Mouse (Mus musculus): ENCODE data around the gene Spata22.
A peak's percentile ranks its signal among the peaks of the same experiment; 100 is the strongest.
"Not testable (repeated sequence)": the region's sequence is repeated elsewhere in the genome, so short reads cannot be mapped to it uniquely, and the experiment has no call there.

Spata22 gene

GRCm38 (mm10) chr11:73329442-73329841 lies at the start of gene Spata22, which contains the start of the genes Aspa and Gm49340:
TSS of gene Spata22 (plus strand) at chr11:73329741.
TSS of gene Aspa (minus strand) at chr11:73329596.
TSS of gene Gm49340 (plus strand) at chr11:73329741.
- DNase-seq (ENCODE audit: low read depth, low spot score), result no peak

DNA sequence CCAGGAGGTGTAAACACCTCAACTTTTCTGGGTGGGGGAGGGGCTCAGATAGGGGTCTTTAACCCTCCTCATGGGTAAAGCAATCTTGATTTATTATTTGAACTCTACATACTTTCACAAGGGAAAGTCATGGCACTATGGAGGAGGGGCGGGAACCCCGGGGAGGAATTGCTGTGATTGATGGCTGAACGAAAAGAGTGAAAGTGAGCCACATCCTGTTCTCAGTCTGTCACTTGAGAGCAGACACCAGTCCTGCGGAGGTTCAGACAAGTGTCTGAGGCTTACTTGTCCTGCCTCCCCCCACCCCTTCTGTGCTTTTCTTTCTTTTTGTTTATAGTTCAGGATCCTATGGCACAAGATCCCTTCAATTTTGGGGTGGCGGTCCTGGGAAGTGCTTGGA lies 48.8 kb upstream of the Spata22 start:
- no peak for DNase-seq (ENCODE audit: low read depth, low spot score)

- DNase-seq (ENCODE audit: low read depth, low spot score), result peak; percentile 36
Observed at GRCm38 (mm10) chr11:73281528-73282027, 48.0 kb upstream of the Spata22 start.

DNA sequence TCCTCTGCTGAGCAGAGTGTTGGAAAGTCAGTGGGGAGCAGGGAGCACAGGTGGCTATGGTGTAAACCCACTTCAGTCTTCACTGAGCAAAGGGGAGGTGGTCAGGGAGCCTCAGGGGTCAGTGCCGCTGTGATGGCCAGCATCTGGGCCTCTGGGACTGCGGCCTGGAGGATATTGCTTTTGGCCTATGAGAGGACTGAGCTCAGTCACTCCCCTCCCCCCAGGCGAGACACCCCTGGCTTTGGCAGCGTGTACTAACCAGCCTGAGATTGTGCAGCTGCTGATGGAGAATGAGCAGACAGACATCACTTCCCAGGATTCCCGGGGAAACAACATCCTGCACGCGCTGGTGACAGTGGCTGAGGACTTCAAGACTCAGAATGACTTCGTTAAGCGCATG lies 46.2 kb upstream of the Spata22 start:
- DNase-seq (ENCODE audit: low read depth, low spot score), result no peak

GRCm38 (mm10) chr11:73283926-73284325 lies 45.6 kb upstream of the Spata22 start:
- DNase-seq (ENCODE audit: low read depth, low spot score), result peak; percentile 81

- DNase-seq (ENCODE audit: low read depth, low spot score), result peak; percentile 84
Observed at GRCm38 (mm10) chr11:73284351-73284750, 45.2 kb upstream of the Spata22 start.

DNA sequence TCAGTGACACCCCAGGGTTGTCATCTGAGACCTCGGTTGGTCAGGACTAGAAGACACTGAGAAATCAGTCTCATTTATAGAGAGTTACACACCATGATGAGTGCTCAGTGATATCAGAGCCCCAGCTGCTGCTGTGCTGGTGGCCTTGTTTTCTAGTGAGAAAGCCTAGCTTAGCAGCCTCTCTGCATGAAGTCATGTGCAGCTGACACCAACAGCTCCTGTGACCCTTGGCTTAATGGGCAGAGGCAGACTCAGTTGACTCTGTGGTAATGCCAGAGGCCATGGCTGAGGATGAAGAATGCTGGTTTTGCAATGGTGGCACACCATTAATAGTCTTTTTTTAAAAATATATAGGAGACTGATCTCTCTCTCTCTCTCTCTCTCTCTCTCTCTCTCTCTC lies 39.9 kb upstream of the Spata22 start:
- no peak for DNase-seq (ENCODE audit: low read depth, low spot score)

GRCm38 (mm10) chr11:73303123-73303522 lies 26.4 kb upstream of the Spata22 start:
- no peak for DNase-seq (ENCODE audit: low read depth, low spot score)

DNA sequence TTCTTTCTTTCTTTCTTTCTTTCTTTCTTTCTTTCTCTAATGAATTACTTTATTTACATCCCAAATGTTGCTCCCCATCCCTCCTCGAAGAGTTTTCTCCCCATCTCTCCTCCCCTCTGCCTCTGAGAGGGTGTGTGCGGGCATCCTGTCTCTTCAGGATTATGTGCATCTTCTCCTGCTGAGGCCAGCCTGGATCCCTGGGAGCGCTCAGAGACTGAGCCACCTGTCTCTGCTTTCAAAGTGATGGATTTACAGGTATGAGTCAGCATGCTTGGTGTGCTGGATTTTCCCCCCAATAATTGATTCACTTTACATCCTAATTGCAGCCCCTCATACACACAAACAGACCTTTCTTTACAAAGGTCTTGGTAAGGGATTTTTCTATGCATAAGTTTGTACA lies 13.6 kb upstream of the Spata22 start:
- no peak for DNase-seq (ENCODE audit: low read depth, low spot score)

- DNase-seq (ENCODE audit: low read depth, low spot score), result peak; percentile 49
Observed at GRCm38 (mm10) chr11:73318581-73318980, 11.0 kb upstream of the Spata22 start.

DNA sequence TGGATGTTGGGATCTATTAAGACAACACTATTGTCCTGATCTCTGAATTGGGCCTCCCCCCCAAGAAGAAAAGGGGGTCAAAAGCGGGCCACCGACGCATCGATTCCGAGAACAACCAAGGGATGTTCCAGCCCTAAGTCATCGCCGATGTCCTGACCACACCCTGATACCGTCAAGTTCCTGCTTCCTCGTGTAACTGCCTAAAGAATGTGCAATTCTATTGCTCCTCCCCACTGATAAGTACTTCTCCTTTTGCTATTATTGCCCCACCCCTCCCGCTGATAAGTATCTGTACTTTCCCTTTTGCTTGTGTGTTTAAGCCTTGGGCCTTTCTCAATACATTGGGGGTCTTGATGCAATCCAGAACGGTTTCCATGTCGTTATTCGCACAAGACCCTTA lies 8.5 kb upstream of the Spata22 start:
- not testable (repeated sequence) for DNase-seq (ENCODE audit: low read depth, low spot score)

DNA sequence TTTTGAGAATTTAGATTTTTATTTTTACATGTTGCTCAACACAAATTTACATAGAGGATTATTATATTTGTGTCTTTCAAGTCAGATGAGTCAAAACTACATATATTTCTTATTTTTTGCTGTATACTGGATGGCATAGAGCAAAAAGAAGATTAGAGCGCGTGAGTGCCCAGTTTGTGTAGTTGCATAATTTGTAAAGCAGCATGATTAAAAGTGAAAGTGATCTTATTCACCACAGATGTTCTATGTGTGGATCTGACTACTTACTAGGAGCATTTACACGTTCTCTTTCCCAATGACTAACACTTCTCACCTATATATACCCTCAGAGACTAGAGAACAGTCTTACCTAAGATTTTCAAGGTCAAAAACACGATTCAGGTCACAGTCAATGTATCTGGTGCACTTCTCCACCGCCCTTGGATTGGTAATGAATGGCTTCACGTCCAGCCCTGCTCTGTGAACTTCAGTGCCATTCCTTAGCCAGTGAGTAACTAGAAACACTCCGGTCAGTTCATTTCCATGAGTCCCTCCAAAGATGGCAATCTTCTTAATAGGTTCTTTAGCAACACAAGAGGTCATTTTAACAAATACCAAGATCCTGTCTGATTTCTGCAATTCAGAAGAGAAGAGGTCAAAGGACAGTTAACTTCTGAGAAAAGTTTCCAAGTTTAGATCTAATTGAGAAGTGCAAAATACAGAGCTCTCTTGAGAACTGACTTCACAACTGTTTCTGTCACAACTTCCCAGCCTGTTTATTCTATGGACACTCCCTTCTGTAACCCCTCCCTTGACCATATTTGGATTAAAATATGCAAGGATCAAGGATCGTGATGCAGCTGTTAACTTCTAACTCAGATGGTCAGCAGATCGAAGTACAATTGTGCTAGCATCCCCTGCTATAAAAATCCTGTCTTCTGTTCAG lies 5.4 kb upstream of the Spata22 start:
- peak; percentile 57 for DNase-seq (ENCODE audit: low read depth, low spot score)

DNA sequence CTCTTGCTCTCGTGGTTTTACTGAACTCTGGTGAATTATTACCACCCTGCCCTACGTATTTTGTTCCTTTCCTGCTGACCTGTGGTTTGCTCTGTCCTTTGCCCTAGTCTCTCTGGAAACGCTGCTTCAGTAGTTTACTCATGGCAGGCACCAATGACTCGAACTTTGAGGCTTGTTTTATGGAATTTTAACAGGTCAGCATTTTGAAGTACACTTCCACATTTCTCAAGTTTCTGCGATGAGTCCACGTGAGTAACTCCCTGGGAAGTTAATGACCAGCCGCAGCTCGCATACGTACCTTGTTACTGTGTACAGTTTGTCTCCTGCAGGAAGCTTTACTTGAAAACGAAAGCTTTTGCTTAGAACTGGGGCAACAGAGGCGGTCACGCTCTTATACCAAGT lies 3.1 kb upstream of the Spata22 start:
- DNase-seq (ENCODE audit: low read depth, low spot score), result peak; percentile 68

DNA sequence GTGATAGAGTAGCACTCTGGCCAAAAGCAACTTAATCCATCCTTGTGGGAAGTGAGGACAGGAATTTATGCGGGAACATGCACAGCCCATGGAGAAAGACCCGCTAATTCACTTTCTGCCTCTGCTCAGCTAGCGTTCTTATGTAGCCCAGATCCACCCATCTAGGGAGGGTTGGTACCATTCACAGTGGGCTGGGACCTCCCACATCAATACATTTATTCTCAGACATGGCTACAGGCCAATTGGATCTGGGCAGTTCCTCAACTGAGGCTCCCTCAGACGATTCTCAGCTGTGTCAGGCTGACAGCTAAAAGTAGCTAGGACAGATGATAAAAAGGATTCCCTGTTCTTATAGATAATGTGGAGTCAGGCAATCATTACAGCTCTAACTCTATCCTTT lies 2.2 kb upstream of the Spata22 start:
- DNase-seq (ENCODE audit: low read depth, low spot score), result no peak

GRCm38 (mm10) chr11:73333357-73333756 lies 3.8 kb downstream of the Spata22 start:
- no peak for DNase-seq (ENCODE audit: low read depth, low spot score)

DNA sequence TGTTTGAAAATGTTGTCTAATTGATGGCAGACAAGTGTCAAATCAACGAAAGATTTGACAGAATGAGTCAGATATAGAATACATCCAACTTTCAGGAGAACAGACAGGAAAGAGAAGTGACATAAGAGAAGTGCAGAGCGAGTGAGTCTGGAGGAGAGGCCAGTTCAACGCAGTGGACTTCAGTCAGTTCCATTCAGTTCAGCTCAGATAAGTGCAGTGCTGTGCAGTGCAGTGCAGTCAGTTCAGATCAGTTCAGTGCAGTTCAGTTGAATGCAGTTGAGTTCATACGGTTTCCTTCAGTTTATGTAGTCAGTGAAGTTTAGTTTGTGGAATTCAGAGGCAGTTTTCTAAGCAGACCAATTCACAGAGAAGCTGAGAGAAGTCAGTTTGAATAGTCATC lies 7.4 kb downstream of the Spata22 start:
- no peak for DNase-seq (ENCODE audit: low read depth, low spot score)

DNA sequence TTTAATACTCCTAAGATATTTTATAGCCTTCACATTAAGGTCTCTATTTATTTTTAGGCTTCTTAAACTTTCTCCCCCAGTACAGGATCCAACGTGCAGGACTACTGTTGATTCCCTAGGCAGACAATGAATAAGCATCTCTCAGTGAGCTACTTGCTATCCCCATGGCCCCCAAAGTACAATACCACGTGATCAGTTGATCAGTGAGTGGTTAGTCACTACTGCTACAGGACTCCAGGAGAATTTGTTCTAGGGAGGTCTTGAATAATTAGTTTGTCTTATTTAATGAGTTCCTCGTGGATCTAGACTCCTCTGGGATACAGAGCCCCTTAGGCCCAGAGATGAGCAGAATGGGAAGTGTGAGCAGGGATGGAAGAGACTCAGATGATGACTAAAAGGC lies 20.9 kb downstream of the Spata22 start, which contains the start of gene Olfr20:
Gene Olfr20, plus strand, starts transcription at position 301 of the 400 bp plus-strand sequence.
- DNase-seq (ENCODE audit: low read depth, low spot score), result no peak

GRCm38 (mm10) chr11:73370946-73371345 lies 41.4 kb downstream of the Spata22 start, which contains the start of gene Olfr376:
TSS of gene Olfr376 (plus strand) at chr11:73371246.
- DNase-seq (ENCODE audit: low read depth, low spot score), result no peak

GRCm38 (mm10) chr11:73395374-73395773 lies 65.8 kb downstream of the Spata22 start:
- peak; percentile 8 for DNase-seq (ENCODE audit: low read depth, low spot score)
